Mouse (Mus musculus): ENCODE data around the gene Gpr61. TPM values are rescaled to one million over a fixed set of nuclear protein-coding genes. Genes with fewer than 3 reads are reported as not detected.
A peak's percentile ranks its signal among the peaks of the same experiment; 100 is the strongest.

Gene Gpr61
- total and polyA plus RNA-seq, 2 experiments from 2014 or later: 0.11 TPM; not detected in 1

DNA sequence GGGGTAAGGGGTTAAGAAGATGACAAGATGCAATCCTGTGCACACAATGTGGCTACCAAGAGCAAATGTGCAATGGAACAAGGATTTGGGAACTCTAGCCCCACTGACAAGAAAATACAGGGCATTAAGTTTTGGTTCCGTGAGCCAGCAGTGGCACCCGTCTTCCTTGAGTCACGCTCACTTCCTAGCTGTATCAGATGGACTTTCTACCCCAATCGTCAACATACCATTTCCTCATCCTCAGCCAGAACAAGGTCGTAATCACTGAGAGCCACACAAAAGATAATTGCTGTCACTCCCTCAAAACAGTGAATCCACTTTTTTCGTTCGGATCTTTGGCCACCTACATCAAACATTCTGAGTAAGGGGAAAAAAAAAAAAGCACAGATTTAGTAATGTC is 42.4 kb downstream of the Gpr61 start:
- Histone ChIP-seq H3K9ac (replicated peaks; ENCODE audit: low read depth, low read length) (no peak overlapping the region), H3K27me3 (ENCODE audit: control insufficient read depth, insufficient read depth, low read length) (no peaks in the 10 kb centered on the region), H3K4me3 (ENCODE audit: low read depth, low read length) (no peak overlapping the region), H3K9me3 (replicated peaks; ENCODE audit: control insufficient read depth, low read length) (no peaks in the 10 kb centered on the region), H3K36me3 (replicated peaks; ENCODE audit: control insufficient read depth, insufficient read depth, low read length) (peaks cover 80% of the 10 kb centered on the region), H3K4me2 (ENCODE audit: low read depth, low read length) (no peak overlapping the region), H3K4me1 (ENCODE audit: control insufficient read depth, insufficient read depth) (no peaks in the 10 kb centered on the region), H3K27ac (ENCODE audit: low read depth) (no peak overlapping the region)
- 60% methylated on average over 7 of the region's 7 CpGs for WGBS
- DNase-seq (ENCODE audit: low spot score) (no peak), ATAC-seq (ENCODE audit: insufficient read depth, low read depth) (no peak)
- TF ChIP-seq CTCF (IDR thresholded peaks at IDR 0.05; ENCODE audit: low read depth): no peak
- no peak for TF ChIP-seq EP300 (IDR thresholded peaks at IDR 0.05; ENCODE audit: low read depth)

DNA sequence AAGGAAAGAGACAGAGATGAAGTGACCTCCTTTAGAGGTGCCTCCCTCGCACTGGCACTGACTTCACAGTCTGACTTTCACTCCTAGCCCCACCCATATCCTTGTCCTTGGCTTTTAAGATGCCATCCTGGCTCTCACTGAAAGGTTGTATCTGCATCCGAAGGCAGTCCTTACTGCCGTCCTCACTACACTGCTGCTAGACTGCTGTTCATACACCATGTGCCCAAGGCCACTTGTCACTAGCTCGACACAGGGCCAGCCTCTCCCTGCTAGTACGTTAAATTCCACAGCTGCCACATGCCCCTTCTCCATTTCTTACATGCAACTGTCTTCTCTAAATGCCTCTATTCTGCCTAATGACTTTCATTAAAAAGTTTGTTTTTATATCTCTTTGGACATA is 43.4 kb downstream of the Gpr61 start:
- no peaks in the 10 kb centered on the region for H3K4me1 ChIP-seq (ENCODE audit: control insufficient read depth, insufficient read depth)
- H3K4me3 ChIP-seq (ENCODE audit: low read depth, low read length): no peak overlapping the region
- no peak overlapping the region for H3K9ac ChIP-seq (replicated peaks; ENCODE audit: low read depth, low read length)
- H3K36me3 ChIP-seq (replicated peaks; ENCODE audit: control insufficient read depth, insufficient read depth, low read length): peaks cover 80% of the 10 kb centered on the region
- 71% methylated on average over 5 of the region's 5 CpGs for WGBS
- H3K27ac ChIP-seq (ENCODE audit: low read depth): no peak overlapping the region
- DNase-seq (ENCODE audit: low spot score): no peak
- no peak for ATAC-seq (ENCODE audit: insufficient read depth, low read depth)
- H3K9me3 ChIP-seq (replicated peaks; ENCODE audit: control insufficient read depth, low read length): no peaks in the 10 kb centered on the region
- no peak for TF ChIP-seq CTCF (IDR thresholded peaks at IDR 0.05; ENCODE audit: low read depth)
- TF ChIP-seq EP300 (IDR thresholded peaks at IDR 0.05; ENCODE audit: low read depth): no peak
- no peaks in the 10 kb centered on the region for H3K27me3 ChIP-seq (ENCODE audit: control insufficient read depth, insufficient read depth, low read length)
- H3K4me2 ChIP-seq (ENCODE audit: low read depth, low read length): no peak overlapping the region

DNA sequence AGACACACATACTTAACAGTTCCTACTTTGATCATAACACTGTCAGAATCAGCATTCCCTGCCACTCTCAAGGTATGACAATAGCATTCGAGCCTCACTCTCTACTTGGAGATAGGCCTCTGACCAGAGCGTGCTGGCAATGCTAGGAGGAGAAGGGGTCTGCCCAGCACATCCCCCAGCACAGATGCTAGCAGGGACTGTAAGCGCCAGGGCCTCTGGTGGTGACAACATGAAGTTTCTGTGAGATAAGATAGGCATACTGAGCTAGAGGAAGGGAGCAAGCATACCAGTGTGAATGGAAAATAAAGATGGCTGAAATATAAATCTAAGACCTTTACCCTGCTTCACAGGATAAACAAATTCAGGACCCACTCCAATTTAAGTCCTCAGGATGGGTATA is 49.4 kb downstream of the Gpr61 start:
- DNase-seq (ENCODE audit: low spot score) (no peak), ATAC-seq (ENCODE audit: insufficient read depth, low read depth) (peak; percentile 76)
- 16% methylated on average over 3 of the region's 3 CpGs for WGBS
- peak overlapping the region; percentile 15; the same call in 1 of the 2 replicates for H3K27ac ChIP-seq (ENCODE audit: low read depth)
- TF ChIP-seq EP300 (IDR thresholded peaks at IDR 0.05; ENCODE audit: low read depth): no peak
- peak; percentile 13; the same call in 1 of the 2 replicates for TF ChIP-seq CTCF (IDR thresholded peaks at IDR 0.05; ENCODE audit: low read depth)
- no peak overlapping the region for H3K4me3 ChIP-seq (ENCODE audit: low read depth, low read length)
- no peaks in the 10 kb centered on the region for H3K27me3 ChIP-seq (ENCODE audit: control insufficient read depth, insufficient read depth, low read length)
- H3K9ac ChIP-seq (replicated peaks; ENCODE audit: low read depth, low read length): no peak overlapping the region
- 0 out of 2 replicates have a peak, but pooled peaks cover 6% of the 10 kb centered on the region for H3K4me1 ChIP-seq (ENCODE audit: control insufficient read depth, insufficient read depth)
- peaks cover 40% of the 10 kb centered on the region for H3K36me3 ChIP-seq (replicated peaks; ENCODE audit: control insufficient read depth, insufficient read depth, low read length)
- H3K9me3 ChIP-seq (replicated peaks; ENCODE audit: control insufficient read depth, low read length): no peaks in the 10 kb centered on the region
- no peak overlapping the region for H3K4me2 ChIP-seq (ENCODE audit: low read depth, low read length)

DNA sequence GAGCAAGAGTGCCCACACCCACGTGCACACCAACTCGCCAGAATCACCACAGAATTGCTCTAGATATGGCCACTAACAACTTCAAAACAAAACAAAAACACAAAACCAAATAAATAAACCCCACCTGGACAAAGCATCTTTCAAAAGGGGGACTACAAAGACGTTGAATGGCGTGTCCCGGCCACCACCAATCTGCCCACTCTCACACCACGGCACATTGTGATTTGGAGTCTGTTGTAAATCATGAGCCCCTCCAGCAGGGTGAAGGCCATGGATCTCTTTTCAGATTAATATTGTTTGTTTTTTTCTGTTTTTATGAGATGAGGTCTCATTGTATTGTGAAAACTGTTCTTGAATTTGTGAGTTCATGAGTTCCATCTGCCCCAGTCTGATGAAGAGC is 52.6 kb downstream of the Gpr61 start:
- H3K4me1 ChIP-seq (ENCODE audit: control insufficient read depth, insufficient read depth): 0 out of 2 replicates have a peak, but pooled peaks cover 6% of the 10 kb centered on the region
- H3K9me3 ChIP-seq (replicated peaks; ENCODE audit: control insufficient read depth, low read length): no peaks in the 10 kb centered on the region
- H3K36me3 ChIP-seq (replicated peaks; ENCODE audit: control insufficient read depth, insufficient read depth, low read length): peaks cover 11% of the 10 kb centered on the region; the same call in 1 of the 2 replicates
- H3K9ac ChIP-seq (replicated peaks; ENCODE audit: low read depth, low read length): no peak overlapping the region
- 89% methylated on average over 6 of the region's 6 CpGs for WGBS
- no peak overlapping the region for H3K4me3 ChIP-seq (ENCODE audit: low read depth, low read length)
- no peak overlapping the region for H3K27ac ChIP-seq (ENCODE audit: low read depth)
- TF ChIP-seq EP300 (IDR thresholded peaks at IDR 0.05; ENCODE audit: low read depth): no peak
- TF ChIP-seq CTCF (IDR thresholded peaks at IDR 0.05; ENCODE audit: low read depth): no peak
- DNase-seq (ENCODE audit: low spot score) (no peak), ATAC-seq (ENCODE audit: insufficient read depth, low read depth) (no peak)
- no peaks in the 10 kb centered on the region for H3K27me3 ChIP-seq (ENCODE audit: control insufficient read depth, insufficient read depth, low read length)
- no peak overlapping the region for H3K4me2 ChIP-seq (ENCODE audit: low read depth, low read length)

DNA sequence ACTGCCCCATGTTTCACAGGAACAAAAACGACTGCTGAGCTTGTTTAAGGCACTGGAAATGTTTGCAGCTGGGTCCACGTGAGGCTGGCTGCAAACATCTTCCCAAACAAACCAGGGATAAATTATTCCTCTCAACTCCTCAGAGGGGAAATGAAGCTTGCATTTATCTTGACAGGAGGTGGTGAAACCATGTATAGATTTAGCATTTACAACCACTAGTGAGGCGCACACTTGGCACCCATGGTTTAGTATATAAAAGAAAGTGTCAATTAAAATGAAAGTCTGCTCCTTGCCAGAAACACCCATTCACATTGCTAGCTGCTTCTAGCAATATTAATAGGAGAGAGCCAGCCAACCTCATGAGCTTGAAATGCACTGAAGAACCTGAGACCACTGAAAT is 53.1 kb downstream of the Gpr61 start:
- Histone ChIP-seq H3K9me3 (replicated peaks; ENCODE audit: control insufficient read depth, low read length) (no peaks in the 10 kb centered on the region), H3K27me3 (ENCODE audit: control insufficient read depth, insufficient read depth, low read length) (no peaks in the 10 kb centered on the region), H3K4me2 (ENCODE audit: low read depth, low read length) (no peak overlapping the region), H3K36me3 (replicated peaks; ENCODE audit: control insufficient read depth, insufficient read depth, low read length) (peaks cover 8% of the 10 kb centered on the region; the same call in 1 of the 2 replicates), H3K4me3 (ENCODE audit: low read depth, low read length) (no peak overlapping the region), H3K9ac (replicated peaks; ENCODE audit: low read depth, low read length) (no peak overlapping the region), H3K27ac (ENCODE audit: low read depth) (no peak overlapping the region), H3K4me1 (ENCODE audit: control insufficient read depth, insufficient read depth) (0 out of 2 replicates have a peak, but pooled peaks cover 6% of the 10 kb centered on the region)
- no peak for ATAC-seq (ENCODE audit: insufficient read depth, low read depth)
- WGBS: 43% methylated on average over 3 of the region's 3 CpGs
- DNase-seq (ENCODE audit: low spot score): no peak
- no peak for TF ChIP-seq CTCF (IDR thresholded peaks at IDR 0.05; ENCODE audit: low read depth)
- no peak for TF ChIP-seq EP300 (IDR thresholded peaks at IDR 0.05; ENCODE audit: low read depth)

Other genes starting within 250 kb of the Gpr61 start
- 51.2 and 62.3 TPM in 2 replicates for gene Gstm7, start 223.1 kb downstream of the Gpr61 start, total RNA-seq (2014; rRNA removed; ENCODE audit: low replicate concordance)
- 33.3 and 35.0 TPM in 2 replicates for gene Gstm7, start 223.1 kb downstream of the Gpr61 start, polyA plus RNA-seq (2015; fragmentation: Nextera tagmentation; extraction: Ambion mirVana)
- 17.9 and 20.3 TPM in 2 replicates for gene Gstm6, start 211.1 kb downstream of the Gpr61 start, total RNA-seq (2014; rRNA removed; ENCODE audit: low replicate concordance)
- gene Gstm6, start 211.1 kb downstream of the Gpr61 start, polyA plus RNA-seq (2015; fragmentation: Nextera tagmentation; extraction: Ambion mirVana): 11.5 and 12.9 TPM in 2 replicates
- gene Gstm3, start 185.6 kb downstream of the Gpr61 start, total RNA-seq (2014; rRNA removed; ENCODE audit: low replicate concordance): not detected in 2 replicates
- not detected in 2 replicates for gene Gstm3, start 185.6 kb downstream of the Gpr61 start, polyA plus RNA-seq (2015; fragmentation: Nextera tagmentation; extraction: Ambion mirVana)
- 69.6 and 95.4 TPM in 2 replicates for gene Gstm2, start 168.4 kb downstream of the Gpr61 start, total RNA-seq (2014; rRNA removed; ENCODE audit: low replicate concordance)
- gene Gstm2, start 168.4 kb downstream of the Gpr61 start, polyA plus RNA-seq (2015; fragmentation: Nextera tagmentation; extraction: Ambion mirVana): 94.2 and 97.9 TPM in 2 replicates
- gene Gstm1, start 136.9 kb downstream of the Gpr61 start, total RNA-seq (2014; rRNA removed; ENCODE audit: low replicate concordance): 99.4 and 111 TPM in 2 replicates
- gene Gstm1, start 136.9 kb downstream of the Gpr61 start, polyA plus RNA-seq (2015; fragmentation: Nextera tagmentation; extraction: Ambion mirVana): 132 and 136 TPM in 2 replicates
- gene Gstm4, start 110.0 kb downstream of the Gpr61 start, total RNA-seq (2014; rRNA removed; ENCODE audit: low replicate concordance): 3.6 and 10.9 TPM in 2 replicates
- 17.6 and 17.9 TPM in 2 replicates for gene Gstm4, start 110.0 kb downstream of the Gpr61 start, polyA plus RNA-seq (2015; fragmentation: Nextera tagmentation; extraction: Ambion mirVana)
- gene Ampd2, start 68.2 kb downstream of the Gpr61 start, total RNA-seq (2014; rRNA removed; ENCODE audit: low replicate concordance): 17.3 and 77.9 TPM in 2 replicates
- gene Ampd2, start 68.2 kb downstream of the Gpr61 start, polyA plus RNA-seq (2015; fragmentation: Nextera tagmentation; extraction: Ambion mirVana): 12.7 and 12.8 TPM in 2 replicates
- 0.19 TPM in 1 of 2 replicates, not detected in the other for gene Gnat2, start 62.1 kb downstream of the Gpr61 start, total RNA-seq (2014; rRNA removed; ENCODE audit: low replicate concordance)
- 0.45 and 1.1 TPM in 2 replicates for gene Gnat2, start 62.1 kb downstream of the Gpr61 start, polyA plus RNA-seq (2015; fragmentation: Nextera tagmentation; extraction: Ambion mirVana)
- gene Gnai3, start 8.7 kb downstream of the Gpr61 start, total RNA-seq (2014; rRNA removed; ENCODE audit: low replicate concordance): 30.2 and 41.0 TPM in 2 replicates
- 35.8 and 37.4 TPM in 2 replicates for gene Gnai3, start 8.7 kb downstream of the Gpr61 start, polyA plus RNA-seq (2015; fragmentation: Nextera tagmentation; extraction: Ambion mirVana)
- 5.0 and 11.9 TPM in 2 replicates for gene Amigo1, start 31.5 kb upstream of the Gpr61 start, total RNA-seq (2014; rRNA removed; ENCODE audit: low replicate concordance)
- gene Amigo1, start 31.5 kb upstream of the Gpr61 start, polyA plus RNA-seq (2015; fragmentation: Nextera tagmentation; extraction: Ambion mirVana): 3.5 and 3.8 TPM in 2 replicates
- gene Cyb561d1, start 46.3 kb upstream of the Gpr61 start, total RNA-seq (2014; rRNA removed; ENCODE audit: low replicate concordance): 4.0 and 4.7 TPM in 2 replicates
- gene Cyb561d1, start 46.3 kb upstream of the Gpr61 start, polyA plus RNA-seq (2015; fragmentation: Nextera tagmentation; extraction: Ambion mirVana): 3.4 and 3.5 TPM in 2 replicates
- gene Atxn7l2, start 56.1 kb upstream of the Gpr61 start, total RNA-seq (2014; rRNA removed; ENCODE audit: low replicate concordance): 3.1 and 6.0 TPM in 2 replicates
- 4.1 and 4.3 TPM in 2 replicates for gene Atxn7l2, start 56.1 kb upstream of the Gpr61 start, polyA plus RNA-seq (2015; fragmentation: Nextera tagmentation; extraction: Ambion mirVana)
- gene Sypl2, start 71.8 kb upstream of the Gpr61 start, total RNA-seq (2014; rRNA removed; ENCODE audit: low replicate concordance): 1.8 and 2.0 TPM in 2 replicates
- gene Sypl2, start 71.8 kb upstream of the Gpr61 start, polyA plus RNA-seq (2015; fragmentation: Nextera tagmentation; extraction: Ambion mirVana): 0.56 and 0.65 TPM in 2 replicates
- 82.6 and 104 TPM in 2 replicates for gene Psma5, start 102.0 kb upstream of the Gpr61 start, total RNA-seq (2014; rRNA removed; ENCODE audit: low replicate concordance)
- gene Psma5, start 102.0 kb upstream of the Gpr61 start, polyA plus RNA-seq (2015; fragmentation: Nextera tagmentation; extraction: Ambion mirVana): 177 and 180 TPM in 2 replicates
- gene Sort1, start 129.2 kb upstream of the Gpr61 start, total RNA-seq (2014; rRNA removed; ENCODE audit: low replicate concordance): 33.5 and 34.4 TPM in 2 replicates
- 6.7 and 7.4 TPM in 2 replicates for gene Sort1, start 129.2 kb upstream of the Gpr61 start, polyA plus RNA-seq (2015; fragmentation: Nextera tagmentation; extraction: Ambion mirVana)
- 49.3 and 60.6 TPM in 2 replicates for gene Mybphl, start 210.0 kb upstream of the Gpr61 start, total RNA-seq (2014; rRNA removed; ENCODE audit: low replicate concordance)
- gene Mybphl, start 210.0 kb upstream of the Gpr61 start, polyA plus RNA-seq (2015; fragmentation: Nextera tagmentation; extraction: Ambion mirVana): 90.0 and 123 TPM in 2 replicates
- 8.4 and 17.5 TPM in 2 replicates for gene Psrc1, start 229.0 kb upstream of the Gpr61 start, total RNA-seq (2014; rRNA removed; ENCODE audit: low replicate concordance)
- gene Psrc1, start 229.0 kb upstream of the Gpr61 start, polyA plus RNA-seq (2015; fragmentation: Nextera tagmentation; extraction: Ambion mirVana): 5.0 and 5.4 TPM in 2 replicates